Mouse (Mus musculus): ENCODE data around the gene Fbxo31. TPM values are rescaled to one million over a fixed set of nuclear protein-coding genes. Genes with fewer than 3 reads are reported as not detected.
A peak's percentile ranks its signal among the peaks of the same experiment; 100 is the strongest.

The Fbxo31 gene
- polyA plus RNA-seq, 1 experiment from 2014 or later, result 5.6 TPM

DNA sequence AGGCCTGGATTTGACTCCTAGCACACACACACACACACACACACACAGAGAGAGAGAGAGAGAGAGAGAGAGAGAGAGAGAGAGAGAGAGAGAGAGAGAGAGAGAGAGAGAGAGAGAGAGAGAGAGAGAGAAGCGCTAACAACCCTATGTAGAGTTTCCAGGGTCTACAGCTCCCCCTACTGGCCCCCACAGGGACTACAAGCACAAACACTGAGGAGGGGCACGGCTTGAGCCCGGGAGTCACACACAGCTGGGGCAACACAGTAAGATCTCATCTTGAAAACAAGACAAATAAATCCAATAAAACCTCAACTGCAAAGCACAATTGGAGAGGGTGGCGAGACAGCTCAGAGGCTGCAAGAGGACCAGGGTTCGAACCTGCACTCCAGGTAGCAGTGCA, 46.2 kb downstream of the Fbxo31 start:
- Histone ChIP-seq H3K27ac (ENCODE audit: low read depth, low read length) (no peak overlapping the region), H3K36me3 (ENCODE audit: control insufficient read depth, insufficient read depth) (no peaks in the 10 kb centered on the region), H3K4me1 (replicated peaks; ENCODE audit: control insufficient read depth, insufficient read depth, low read length) (no peaks in the 10 kb centered on the region), H3K4me3 (ENCODE audit: low read depth, low read length) (no peak overlapping the region), H3K27me3 (replicated peaks; ENCODE audit: control insufficient read depth, insufficient read depth, low read length) (no peaks in the 10 kb centered on the region), H3K9me3 (ENCODE audit: control insufficient read depth) (no peaks in the 10 kb centered on the region), H3K4me2 (replicated peaks; ENCODE audit: low read depth) (no peak overlapping the region), H3K9ac (ENCODE audit: low read depth, low read length) (no peak overlapping the region)
- 45% methylated on average over 5 of the region's 5 CpGs for WGBS
- no peak for ATAC-seq
- peak; percentile 70 for TF ChIP-seq CTCF (IDR thresholded peaks at IDR 0.05; ENCODE audit: low read depth)

DNA sequence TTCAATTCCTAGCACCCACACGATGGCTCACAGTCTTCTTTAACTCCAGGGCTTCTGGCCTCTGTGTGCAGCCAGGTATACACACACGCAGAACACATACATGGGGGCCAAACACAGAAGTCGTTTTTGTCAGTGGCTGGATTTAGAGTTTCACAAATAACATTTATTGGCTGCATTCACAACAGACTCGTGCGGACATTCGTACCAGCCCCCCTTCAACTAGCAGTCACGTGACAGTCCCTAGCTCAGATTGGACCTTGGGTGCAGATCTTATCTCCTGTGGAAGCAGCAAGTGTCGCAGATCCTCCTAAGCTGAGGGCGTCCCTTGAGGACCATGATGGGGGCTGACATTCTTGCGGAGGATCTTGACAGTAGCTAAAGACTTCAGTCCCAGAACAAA, 48.0 kb downstream of the Fbxo31 start:
- no peak overlapping the region for H3K4me3 ChIP-seq (ENCODE audit: low read depth, low read length)
- H3K27me3 ChIP-seq (replicated peaks; ENCODE audit: control insufficient read depth, insufficient read depth, low read length), result no peaks in the 10 kb centered on the region
- H3K9ac ChIP-seq (ENCODE audit: low read depth, low read length), result no peak overlapping the region
- no peak overlapping the region for H3K4me2 ChIP-seq (replicated peaks; ENCODE audit: low read depth)
- H3K9me3 ChIP-seq (ENCODE audit: control insufficient read depth), result no peaks in the 10 kb centered on the region
- TF ChIP-seq CTCF (IDR thresholded peaks at IDR 0.05; ENCODE audit: low read depth), result no peak
- H3K36me3 ChIP-seq (ENCODE audit: control insufficient read depth, insufficient read depth), result no peaks in the 10 kb centered on the region
- no peak overlapping the region for H3K27ac ChIP-seq (ENCODE audit: low read depth, low read length)
- H3K4me1 ChIP-seq (replicated peaks; ENCODE audit: control insufficient read depth, insufficient read depth, low read length), result no peaks in the 10 kb centered on the region
- ATAC-seq, result no peak
- WGBS, result 71% methylated on average over 10 of the region's 10 CpGs

- Histone ChIP-seq H3K4me3 (ENCODE audit: low read depth, low read length) (no peak overlapping the region), H3K9ac (ENCODE audit: low read depth, low read length) (no peak overlapping the region), H3K4me1 (replicated peaks; ENCODE audit: control insufficient read depth, insufficient read depth, low read length) (no peaks in the 10 kb centered on the region), H3K27ac (ENCODE audit: low read depth, low read length) (no peak overlapping the region), H3K36me3 (ENCODE audit: control insufficient read depth, insufficient read depth) (no peaks in the 10 kb centered on the region), H3K27me3 (replicated peaks; ENCODE audit: control insufficient read depth, insufficient read depth, low read length) (no peaks in the 10 kb centered on the region), H3K9me3 (ENCODE audit: control insufficient read depth) (no peaks in the 10 kb centered on the region), H3K4me2 (replicated peaks; ENCODE audit: low read depth) (no peak overlapping the region)
- WGBS, result 81% methylated on average over 15 of the region's 15 CpGs
- no peak for ATAC-seq
- TF ChIP-seq CTCF (IDR thresholded peaks at IDR 0.05; ENCODE audit: low read depth), result no peak
Measured at GRCm38 (mm10) chr8:121528790-121529189, 49.8 kb downstream of the Fbxo31 start.

GRCm38 (mm10) chr8:121527751-121528150, 50.9 kb downstream of the Fbxo31 start:
- Histone ChIP-seq H3K9ac (ENCODE audit: low read depth, low read length) (no peak overlapping the region), H3K27me3 (replicated peaks; ENCODE audit: control insufficient read depth, insufficient read depth, low read length) (no peaks in the 10 kb centered on the region), H3K4me2 (replicated peaks; ENCODE audit: low read depth) (no peak overlapping the region), H3K4me3 (ENCODE audit: low read depth, low read length) (no peak overlapping the region), H3K27ac (ENCODE audit: low read depth, low read length) (no peak overlapping the region), H3K36me3 (ENCODE audit: control insufficient read depth, insufficient read depth) (no peaks in the 10 kb centered on the region), H3K4me1 (replicated peaks; ENCODE audit: control insufficient read depth, insufficient read depth, low read length) (no peaks in the 10 kb centered on the region), H3K9me3 (ENCODE audit: control insufficient read depth) (no peaks in the 10 kb centered on the region)
- WGBS, result 86% methylated on average over 9 of the region's 9 CpGs
- no peak for TF ChIP-seq CTCF (IDR thresholded peaks at IDR 0.05; ENCODE audit: low read depth)
- ATAC-seq, result no peak

GRCm38 (mm10) chr8:121526811-121527550, 51.6 kb downstream of the Fbxo31 start:
- no peak overlapping the region for H3K27ac ChIP-seq (ENCODE audit: low read depth, low read length)
- no peak for TF ChIP-seq CTCF (IDR thresholded peaks at IDR 0.05; ENCODE audit: low read depth)

DNA sequence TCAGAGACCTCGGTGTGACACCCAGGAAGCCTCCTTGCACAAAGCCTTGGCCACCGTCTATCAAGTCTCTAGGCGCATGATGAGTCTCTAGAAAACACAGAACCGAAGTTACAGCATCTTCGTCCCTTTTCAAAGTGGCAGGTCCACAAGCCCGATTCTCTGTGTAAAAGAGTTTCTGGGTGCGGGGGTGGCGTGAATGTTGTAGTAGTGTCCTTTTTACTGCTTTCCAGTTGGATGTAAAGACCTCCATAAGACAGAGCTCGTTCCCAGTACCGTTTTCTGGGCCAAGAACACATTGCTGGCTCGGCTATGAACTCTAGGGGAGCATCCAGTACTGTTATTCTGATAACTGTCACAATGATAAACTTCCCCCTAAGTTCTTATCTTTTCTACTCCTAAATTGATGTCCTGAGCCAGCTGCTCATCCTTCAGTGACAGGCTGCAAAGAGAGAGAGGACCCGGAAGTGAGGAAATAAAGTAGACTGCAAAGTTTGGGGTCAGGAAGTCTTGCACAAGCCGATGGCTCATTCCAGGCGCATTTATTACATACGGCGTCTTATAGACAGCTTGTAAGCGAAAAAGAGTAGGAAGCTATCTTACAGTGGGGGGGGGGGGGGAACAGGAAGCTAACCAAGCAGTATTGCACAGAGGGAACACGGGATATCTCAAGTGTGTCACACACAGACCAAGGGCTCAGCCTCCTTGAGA, 53.3 kb downstream of the Fbxo31 start:
- Histone ChIP-seq H3K4me3 (ENCODE audit: low read depth, low read length) (no peak overlapping the region), H3K27me3 (replicated peaks; ENCODE audit: control insufficient read depth, insufficient read depth, low read length) (no peaks in the 10 kb centered on the region), H3K36me3 (ENCODE audit: control insufficient read depth, insufficient read depth) (no peaks in the 10 kb centered on the region), H3K4me1 (replicated peaks; ENCODE audit: control insufficient read depth, insufficient read depth, low read length) (no peaks in the 10 kb centered on the region), H3K27ac (ENCODE audit: low read depth, low read length) (no peak overlapping the region), H3K4me2 (replicated peaks; ENCODE audit: low read depth) (no peak overlapping the region), H3K9ac (ENCODE audit: low read depth, low read length) (no peak overlapping the region), H3K9me3 (ENCODE audit: control insufficient read depth) (no peaks in the 10 kb centered on the region)
- no peak for TF ChIP-seq CTCF (IDR thresholded peaks at IDR 0.05; ENCODE audit: low read depth)
- WGBS, result 66% methylated on average over 18 of the region's 18 CpGs
- ATAC-seq, result no peak

More at GRCm38 (mm10) chr8:121526811-121527550, 51.6 kb downstream of the Fbxo31 start:
- no peak for ATAC-seq
- no peak overlapping the region for H3K9ac ChIP-seq (ENCODE audit: low read depth, low read length)
- no peaks in the 10 kb centered on the region for H3K9me3 ChIP-seq (ENCODE audit: control insufficient read depth)
- WGBS, result 58% methylated on average over 6 of the region's 6 CpGs
- no peaks in the 10 kb centered on the region for H3K36me3 ChIP-seq (ENCODE audit: control insufficient read depth, insufficient read depth)
- H3K4me1 ChIP-seq (replicated peaks; ENCODE audit: control insufficient read depth, insufficient read depth, low read length), result no peaks in the 10 kb centered on the region
- no peaks in the 10 kb centered on the region for H3K27me3 ChIP-seq (replicated peaks; ENCODE audit: control insufficient read depth, insufficient read depth, low read length)
- H3K4me3 ChIP-seq (ENCODE audit: low read depth, low read length), result no peak overlapping the region
- no peak overlapping the region for H3K4me2 ChIP-seq (replicated peaks; ENCODE audit: low read depth)

Data from intestine, postnatal 0 days (tissue).